ENCODE assay signal across 23 mouse cellular contexts in the genomic region with DNA sequence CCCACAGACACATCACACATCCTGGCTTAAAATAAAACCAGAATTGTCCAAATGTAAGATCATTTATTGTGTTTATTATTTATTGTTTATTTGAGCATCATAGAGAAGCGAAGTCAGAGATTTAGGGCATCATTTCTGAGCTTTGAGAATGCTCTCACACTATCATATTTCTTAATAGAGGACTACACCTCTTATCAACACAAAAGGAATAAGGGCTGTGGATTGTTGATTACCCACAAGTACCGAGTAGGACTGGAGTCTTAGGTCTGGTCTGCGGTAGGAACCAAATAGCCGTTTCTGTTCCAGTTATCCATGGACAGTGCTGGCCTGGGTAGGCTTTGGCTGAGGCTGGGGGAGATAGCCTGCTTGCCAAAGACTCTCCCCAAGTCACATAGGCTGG. TPM values are rescaled to one million over a fixed set of nuclear protein-coding genes. Genes with fewer than 3 reads are reported as not detected.
DNase-seq lines count a peak whose midpoint lies in the region; ATAC-seq lines count a peak whose summit lies in the region.
"Had no signal": no experiment of that assay in that cellular context is flagged by ENCODE, and none has a peak within 500 bp of the region (broad histone marks: within the 10 kb centered on the region; RNA-seq: fewer than 3 reads in every experiment).

No protein-coding gene starts in this region.

- DNase-seq in heart, embryonic 10.5 days (ENCODE audit: low spot score): no peak
- no peak for DNase-seq in heart, postnatal 14 days
- no peak for DNase-seq in hindbrain, embryonic 10.5 days (ENCODE audit: low spot score)
- no peak for DNase-seq in hindbrain, embryonic 14.5 days (ENCODE audit: low spot score)
- DNase-seq in forebrain, embryonic 14.5 days (ENCODE audit: low spot score): no peak
- no peak for DNase-seq in embryo, embryonic 11 days
- no peak for DNase-seq in testis, postnatal 14 days (ENCODE audit: low spot score)
- DNase-seq: adrenal gland, postnatal 36 days; cerebellum, adult 18-20 months; cerebellum, postnatal 14 days; gastrocnemius, postnatal 36 days; kidney, adult 18-20 months; kidney, postnatal 4 days; layer of hippocampus, adult 9-11 months; lung, postnatal 4 days; thymus, postnatal 14 days had no signal

- H3K4me1 ChIP-seq in heart, embryonic 10.5 days: peaks cover 44% of the 10 kb centered on the region
- H3K4me1 ChIP-seq in hindbrain, embryonic 10.5 days (replicated peaks): peaks cover 48% of the 10 kb centered on the region
- peaks cover 26% of the 10 kb centered on the region; the same call in 1 of the 2 replicates for H3K4me1 ChIP-seq in hindbrain, embryonic 14.5 days (replicated peaks; ENCODE audit: control insufficient read depth, insufficient read depth, low read length)
- H3K4me1 ChIP-seq in liver, embryonic 15.5 days (replicated peaks): peaks cover 85% of the 10 kb centered on the region
- peaks cover 14% of the 10 kb centered on the region; the same call in 1 of the 2 replicates for H3K4me1 ChIP-seq in forebrain, embryonic 14.5 days (ENCODE audit: control insufficient read depth, insufficient read depth, low read length)

- intact Hi-C loops in heart, postnatal 14 days (cut with DNase I): no loop called here

- H3K27me3 ChIP-seq in heart, embryonic 10.5 days (ENCODE audit: insufficient read depth, poor library complexity, severe bottlenecking): no peaks in the 10 kb centered on the region
- no peaks in the 10 kb centered on the region for H3K27me3 ChIP-seq in hindbrain, embryonic 10.5 days (ENCODE audit: insufficient read depth, poor library complexity, severe bottlenecking)
- H3K27me3 ChIP-seq in hindbrain, embryonic 14.5 days (ENCODE audit: control insufficient read depth, insufficient read depth, low read length): no peaks in the 10 kb centered on the region
- no peaks in the 10 kb centered on the region for H3K27me3 ChIP-seq in liver, embryonic 15.5 days
- no peaks in the 10 kb centered on the region for H3K27me3 ChIP-seq in forebrain, embryonic 14.5 days (replicated peaks; ENCODE audit: control insufficient read depth, insufficient read depth, low read length)
- H3K27me3 ChIP-seq: embryonic facial prominence, embryonic 12.5 days; hindbrain, embryonic 12.5 days had no signal

- ATAC-seq in hindbrain, embryonic 14.5 days (ENCODE audit: low FRiP score): no peak
- peak; percentile 47 for ATAC-seq in liver, embryonic 15.5 days (ENCODE audit: insufficient read depth)
- no peak for ATAC-seq in forebrain, embryonic 14.5 days
- ATAC-seq: forebrain, embryonic 16.5 days; inflammation-experienced regulatory T-cells, adult 6 months had no signal

- no peak overlapping the region for H3K9ac ChIP-seq in hindbrain, embryonic 14.5 days
- 0 out of 2 replicates have a peak overlapping the region, but pooled peaks have one; percentile 25 for H3K9ac ChIP-seq in liver, embryonic 15.5 days
- H3K9ac ChIP-seq in forebrain, embryonic 14.5 days (ENCODE audit: low read length): no peak overlapping the region
- H3K9ac ChIP-seq: embryonic facial prominence, embryonic 12.5 days; hindbrain, embryonic 12.5 days had no signal

- no peak overlapping the region for H3K4me2 ChIP-seq in hindbrain, embryonic 14.5 days (replicated peaks)
- H3K4me2 ChIP-seq in liver, embryonic 15.5 days: peak overlapping the region; percentile 57
- H3K4me2 ChIP-seq in forebrain, embryonic 14.5 days (ENCODE audit: low read length): no peak overlapping the region
- H3K4me2 ChIP-seq: embryonic facial prominence, embryonic 12.5 days; hindbrain, embryonic 12.5 days; midbrain, embryonic 11.5 days had no signal

- H3K4me3 ChIP-seq in heart, embryonic 10.5 days: no peak overlapping the region
- no peak overlapping the region for H3K4me3 ChIP-seq in hindbrain, embryonic 10.5 days
- H3K4me3 ChIP-seq in hindbrain, embryonic 14.5 days (replicated peaks; ENCODE audit: low read length): no peak overlapping the region
- H3K4me3 ChIP-seq in liver, embryonic 15.5 days (replicated peaks): no peak overlapping the region
- H3K4me3 ChIP-seq in forebrain, embryonic 14.5 days (ENCODE audit: low read depth, low read length): no peak overlapping the region
- H3K4me3 ChIP-seq: embryonic facial prominence, embryonic 12.5 days; hindbrain, embryonic 12.5 days; left cerebral cortex, adult 2 months had no signal

- 51% methylated on average over 4 of the region's 4 CpGs for WGBS in heart, embryonic 10.5 days
- WGBS in hindbrain, embryonic 10.5 days: 86% methylated on average over 4 of the region's 4 CpGs
- 89% methylated on average over 4 of the region's 4 CpGs for WGBS in hindbrain, embryonic 14.5 days
- 23% methylated on average over 4 of the region's 4 CpGs for WGBS in liver, embryonic 15.5 days (ENCODE audit: insufficient replicate concordance)
- WGBS in forebrain, embryonic 14.5 days: 91% methylated on average over 4 of the region's 4 CpGs

- 0 out of 2 replicates have a peak, but pooled peaks cover 3% of the 10 kb centered on the region for H3K36me3 ChIP-seq in heart, embryonic 10.5 days
- H3K36me3 ChIP-seq in hindbrain, embryonic 10.5 days: peaks cover 6% of the 10 kb centered on the region; the same call in 1 of the 2 replicates
- peaks cover 14% of the 10 kb centered on the region for H3K36me3 ChIP-seq in hindbrain, embryonic 14.5 days (replicated peaks; ENCODE audit: control insufficient read depth, insufficient read depth)
- H3K36me3 ChIP-seq in liver, embryonic 15.5 days (replicated peaks): no peaks in the 10 kb centered on the region
- 0 out of 2 replicates have a peak, but pooled peaks cover 4% of the 10 kb centered on the region for H3K36me3 ChIP-seq in forebrain, embryonic 14.5 days (ENCODE audit: control insufficient read depth, insufficient read depth, low read length)
- H3K36me3 ChIP-seq: embryonic facial prominence, embryonic 12.5 days; hindbrain, embryonic 12.5 days had no signal

- H3K9me3 ChIP-seq in heart, embryonic 10.5 days: no peaks in the 10 kb centered on the region
- H3K9me3 ChIP-seq in hindbrain, embryonic 10.5 days: no peaks in the 10 kb centered on the region
- no peaks in the 10 kb centered on the region for H3K9me3 ChIP-seq in hindbrain, embryonic 14.5 days (ENCODE audit: control insufficient read depth, low read length)
- H3K9me3 ChIP-seq in liver, embryonic 15.5 days (replicated peaks): no peaks in the 10 kb centered on the region
- no peaks in the 10 kb centered on the region for H3K9me3 ChIP-seq in forebrain, embryonic 14.5 days (replicated peaks; ENCODE audit: control insufficient read depth, low read length)
- H3K9me3 ChIP-seq: embryonic facial prominence, embryonic 12.5 days; hindbrain, embryonic 12.5 days had no signal

- H3K27ac ChIP-seq in heart, embryonic 10.5 days: 0 out of 2 replicates have a peak overlapping the region, but pooled peaks have one; percentile 42
- 0 out of 2 replicates have a peak overlapping the region, but pooled peaks have one; percentile 29 for H3K27ac ChIP-seq in hindbrain, embryonic 10.5 days
- H3K27ac ChIP-seq in hindbrain, embryonic 14.5 days: no peak overlapping the region
- H3K27ac ChIP-seq in liver, embryonic 15.5 days (replicated peaks): peak overlapping the region; percentile 75
- no peak overlapping the region for H3K27ac ChIP-seq in forebrain, embryonic 14.5 days (ENCODE audit: low read depth, low read length)
- H3K27ac ChIP-seq: embryonic facial prominence, embryonic 12.5 days; hindbrain, embryonic 12.5 days; left cerebral cortex, adult 2 months had no signal

RNA-seq across cellular contexts. Expression of a gene that starts 20.2 kb away (rescaled TPM):
- 2.2 and 3.4 TPM in 2 replicates for polyA plus RNA-seq in heart, embryonic 10.5 days (2016; fragmentation: Nextera tagmentation; extraction: Ambion mirVana)
- total RNA-seq in heart, postnatal 14 days (2021): 1 to 10 TPM; 4.4 to 5.3 TPM
- 1.5 TPM in 2 replicates for polyA plus RNA-seq in hindbrain, embryonic 10.5 days (2016; fragmentation: Nextera tagmentation; extraction: Ambion mirVana)
- 15.5 and 16.3 TPM in 2 replicates for polyA plus RNA-seq in hindbrain, embryonic 14.5 days (2014; fragmentation: Nextera tagmentation; extraction: Ambion mirVana)
- 2.1 and 2.2 TPM in 2 replicates for polyA plus RNA-seq in liver, embryonic 15.5 days (2015; fragmentation: Nextera tagmentation; extraction: Ambion mirVana)
- 14.4 and 15.0 TPM in 2 replicates for polyA plus RNA-seq in forebrain, embryonic 14.5 days (2014; fragmentation: Nextera tagmentation; extraction: Ambion mirVana)

Comparison
In these comparisons a context has a peak if more than half of its experiments do, and no peak if none do; other contexts are left out.
1. H3K27ac ChIP-seq: peak in heart, embryonic 10.5 days (single experiment), hindbrain, embryonic 10.5 days (single experiment) and liver, embryonic 15.5 days (single experiment); none in hindbrain, embryonic 14.5 days (single experiment) and forebrain, embryonic 14.5 days (single experiment).